15 mouse cellular contexts compared by ENCODE assay signal in the genomic region with DNA sequence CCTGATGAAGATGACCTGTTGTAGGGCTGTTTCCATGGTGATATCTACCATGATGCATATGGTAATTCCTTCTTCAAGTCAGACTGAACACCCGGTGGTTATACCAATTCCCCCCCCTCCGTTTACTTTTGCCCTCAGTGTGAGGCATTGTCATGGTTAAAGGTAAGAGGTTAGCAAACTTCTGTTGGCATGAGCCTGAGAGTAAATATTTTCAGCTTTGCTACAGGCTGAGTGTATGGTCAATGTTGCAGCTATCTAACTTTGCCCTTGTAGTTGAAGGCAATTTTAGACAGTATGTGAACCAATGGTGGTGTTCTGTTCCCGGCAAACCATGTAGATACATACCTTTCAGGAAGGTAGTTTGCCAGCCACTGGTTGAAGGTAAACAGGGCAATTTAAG. TPM values are rescaled to one million over a fixed set of nuclear protein-coding genes. Genes with fewer than 3 reads are reported as not detected.
"Had no signal": no experiment of that assay in that cellular context is flagged by ENCODE, and none has a peak within 500 bp of the region (broad histone marks: within the 10 kb centered on the region; RNA-seq: fewer than 3 reads in every experiment).

No protein-coding gene starts in this region.

- H3K36me3 ChIP-seq: kidney, embryonic 15.5 days; limb, embryonic 13.5 days had no signal

- DNase-seq: kidney, adult 2 months; lung, embryonic 14.5 days; lung, postnatal 10 days; right cerebral cortex, adult 18-20 months; right cerebral cortex, postnatal 4 days; spleen, adult 18-20 months; thymus, adult 2 months; thymus, postnatal 25 days had no signal

- H3K9ac ChIP-seq: kidney, embryonic 15.5 days; limb, embryonic 13.5 days; liver, embryonic 14.5 days; lung, embryonic 14.5 days had no signal

- ATAC-seq: intestine, embryonic 16.5 days had no signal

- H3K4me1 ChIP-seq: megakaryocyte, embryonic 14.5 days had no signal

- H3K4me2 ChIP-seq: kidney, embryonic 15.5 days; limb, embryonic 13.5 days; lung, embryonic 14.5 days had no signal

- H3K4me3 ChIP-seq: kidney, embryonic 15.5 days; limb, embryonic 13.5 days; megakaryocyte, embryonic 14.5 days; myocyte had no signal

- H3K9me3 ChIP-seq: kidney, embryonic 15.5 days; limb, embryonic 13.5 days; megakaryocyte, embryonic 14.5 days had no signal

- H3K27ac ChIP-seq: kidney, embryonic 15.5 days; limb, embryonic 13.5 days; liver, embryonic 14.5 days; macrophage had no signal

RNA-seq across cellular contexts. Expression of a gene that starts 16.9 kb away (rescaled TPM):
- polyA plus RNA-seq: macrophage had no signal
